ENCODE assay signal across 18 mouse cellular contexts in genomic region chr7:137365056-137365455, GRCm38 (mm10). TPM values are rescaled to one million over a fixed set of nuclear protein-coding genes. Genes with fewer than 3 reads are reported as not detected.
"Had no signal": no experiment of that assay in that cellular context is flagged by ENCODE, and none has a peak within 500 bp of the region (broad histone marks: within the 10 kb centered on the region; RNA-seq: fewer than 3 reads in every experiment).

No protein-coding gene starts in this region.

- H3K27ac ChIP-seq: midbrain, embryonic 10.5 days; midbrain, embryonic 12.5 days; neural tube, embryonic 13.5 days; neural tube, embryonic 15.5 days had no signal

- DNase-seq: lung, adult 18-20 months; lung, embryonic 14.5 days; lung, postnatal 10 days; lung, postnatal 4 days; midbrain, embryonic 14.5 days; retina, postnatal 1 day; right cerebral cortex, adult 18-20 months; right cerebral cortex, postnatal 25 days; spleen, adult 18-20 months; thymus, adult 18-20 months; thymus, postnatal 14 days; thymus, postnatal 36 days had no signal

- H3K4me3 ChIP-seq: midbrain, embryonic 10.5 days; midbrain, embryonic 12.5 days; myocyte; neural tube, embryonic 13.5 days; neural tube, embryonic 15.5 days had no signal

RNA-seq across cellular contexts. Expression of gene Ebf3, which starts 50.8 kb away (rescaled TPM):
- total RNA-seq: megakaryocyte-erythroid progenitor cell, adult 5-6 weeks had no signal
